Mouse (Mus musculus): ENCODE results near the gene Slc12a5. TPM values are rescaled to one million over a fixed set of nuclear protein-coding genes. Genes with fewer than 3 reads are reported as not detected.
A peak's percentile ranks its signal among the peaks of the same experiment; 100 is the strongest.

Gene Slc12a5
- total and polyA plus RNA-seq, 2 experiments from 2014 or later, result 83.5 to 368 TPM

- no peaks in the 10 kb centered on the region for H3K36me3 ChIP-seq (ENCODE audit: insufficient read depth, low read length)
- peaks cover 17% of the 10 kb centered on the region for H3K4me1 ChIP-seq (ENCODE audit: insufficient read depth, low read length)
- DNase-seq (ENCODE audit: low spot score), result peak; percentile 73
- peak; percentile 83 for TF ChIP-seq CTCF (IDR thresholded peaks at IDR 0.05)
- H3K4me3 ChIP-seq (ENCODE audit: low read depth, low read length), result peak overlapping the region; percentile 56
- peak overlapping the region; percentile 72 for H3K9ac ChIP-seq (replicated peaks; ENCODE audit: low read length, poor library complexity, severe bottlenecking)
- peak overlapping the region; percentile 81 for H3K27ac ChIP-seq (ENCODE audit: low read depth, low read length)
- 5% methylated on average over 17 of the region's 17 CpGs for WGBS
- no peaks in the 10 kb centered on the region for H3K9me3 ChIP-seq (ENCODE audit: low read length)
- 0 out of 2 replicates have a peak, but pooled peaks have one; percentile 24 for ATAC-seq (ENCODE audit: low FRiP score)
- no peaks in the 10 kb centered on the region for H3K27me3 ChIP-seq (ENCODE audit: insufficient read depth, low read length)
- peak overlapping the region; percentile 72 for H3K4me2 ChIP-seq (ENCODE audit: low read depth, low read length, poor library complexity, severe bottlenecking)
These were observed 1.0 kb downstream of the Slc12a5 start for GRCm38 (mm10) chr2:164961506-164962182.

DNA sequence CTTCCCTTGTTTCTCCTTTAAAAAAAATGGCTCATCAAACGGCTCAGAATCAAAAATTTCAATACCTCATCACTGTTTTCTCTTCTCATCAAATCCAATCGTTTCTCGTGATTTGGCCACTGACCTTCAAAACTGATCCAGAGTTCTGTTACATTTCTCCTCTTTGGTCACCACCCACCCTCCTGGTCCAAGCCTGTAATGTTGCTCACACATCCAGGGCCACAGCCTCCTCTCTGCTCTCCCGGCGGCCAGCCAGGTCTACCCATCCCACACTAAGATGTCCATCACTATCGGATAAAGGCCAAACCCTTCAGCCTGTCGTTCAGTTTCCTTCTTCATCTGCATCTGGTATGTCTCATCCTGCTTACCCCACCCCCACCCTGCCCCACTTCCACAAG is 1.6 kb downstream of the Slc12a5 start:
- no peak for ATAC-seq (ENCODE audit: low FRiP score)
- peak overlapping the region; percentile 56; the same call in 1 of the 2 replicates for H3K4me3 ChIP-seq (ENCODE audit: low read depth, low read length)
- H3K27me3 ChIP-seq (ENCODE audit: insufficient read depth, low read length), result no peaks in the 10 kb centered on the region
- H3K4me1 ChIP-seq (ENCODE audit: insufficient read depth, low read length), result peaks cover 20% of the 10 kb centered on the region
- H3K4me2 ChIP-seq (ENCODE audit: low read depth, low read length, poor library complexity, severe bottlenecking), result peak overlapping the region; percentile 72
- no peak for TF ChIP-seq CTCF (IDR thresholded peaks at IDR 0.05)
- H3K9me3 ChIP-seq (ENCODE audit: low read length), result no peaks in the 10 kb centered on the region
- DNase-seq (ENCODE audit: low spot score), result no peak
- H3K9ac ChIP-seq (replicated peaks; ENCODE audit: low read length, poor library complexity, severe bottlenecking), result no peak overlapping the region
- WGBS, result 46% methylated on average over 7 of the region's 7 CpGs
- H3K27ac ChIP-seq (ENCODE audit: low read depth, low read length), result peak overlapping the region; percentile 81; the same call in 1 of the 2 replicates
- no peaks in the 10 kb centered on the region for H3K36me3 ChIP-seq (ENCODE audit: insufficient read depth, low read length)

GRCm38 (mm10) chr2:164964242-164964894 is 3.8 kb downstream of the Slc12a5 start:
- 0 out of 2 replicates have a peak overlapping the region, but pooled peaks have one; percentile 5 for H3K4me3 ChIP-seq (ENCODE audit: low read depth, low read length)
- H3K4me2 ChIP-seq (ENCODE audit: low read depth, low read length, poor library complexity, severe bottlenecking), result peak overlapping the region; percentile 37
- WGBS, result 16% methylated on average over 9 of the region's 9 CpGs
- DNase-seq (ENCODE audit: low spot score) (peak; percentile 89), ATAC-seq (ENCODE audit: low FRiP score) (peak; percentile 61)
- no peak for TF ChIP-seq CTCF (IDR thresholded peaks at IDR 0.05)
- H3K27ac ChIP-seq (ENCODE audit: low read depth, low read length), result peak overlapping the region; percentile 82
- no peaks in the 10 kb centered on the region for H3K27me3 ChIP-seq (ENCODE audit: insufficient read depth, low read length)
- peaks cover 21% of the 10 kb centered on the region for H3K4me1 ChIP-seq (ENCODE audit: insufficient read depth, low read length)
- 0 out of 2 replicates have a peak overlapping the region, but pooled peaks have one; percentile 15 for H3K9ac ChIP-seq (replicated peaks; ENCODE audit: low read length, poor library complexity, severe bottlenecking)
- no peaks in the 10 kb centered on the region for H3K9me3 ChIP-seq (ENCODE audit: low read length)
- H3K36me3 ChIP-seq (ENCODE audit: insufficient read depth, low read length), result no peaks in the 10 kb centered on the region

DNA sequence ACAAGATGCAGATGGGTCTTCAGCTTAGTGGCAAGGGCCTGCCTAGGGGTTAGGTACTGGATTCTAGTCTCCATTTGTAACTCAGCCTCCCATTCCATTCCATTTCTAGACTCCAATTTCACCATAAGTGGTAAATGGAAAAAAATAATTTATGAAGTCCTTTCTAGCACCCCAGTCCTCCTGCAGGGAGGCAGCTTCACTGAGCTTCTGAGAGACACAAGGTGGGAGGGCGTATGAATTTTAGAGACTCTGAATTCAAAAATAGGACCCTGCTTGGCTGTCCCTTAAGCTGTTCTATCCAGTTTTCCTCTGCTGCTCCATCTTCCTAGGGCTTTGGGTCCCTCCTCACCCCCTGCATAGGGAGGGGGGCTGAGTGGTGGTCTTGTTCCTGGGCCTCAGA is 4.4 kb downstream of the Slc12a5 start:
- 67% methylated on average over 1 of the region's 1 CpGs for WGBS
- Histone ChIP-seq H3K27ac (ENCODE audit: low read depth, low read length) (peak overlapping the region; percentile 82), H3K36me3 (ENCODE audit: insufficient read depth, low read length) (no peaks in the 10 kb centered on the region), H3K9me3 (ENCODE audit: low read length) (no peaks in the 10 kb centered on the region), H3K4me1 (ENCODE audit: insufficient read depth, low read length) (peaks cover 21% of the 10 kb centered on the region), H3K27me3 (ENCODE audit: insufficient read depth, low read length) (no peaks in the 10 kb centered on the region), H3K4me3 (ENCODE audit: low read depth, low read length) (no peak overlapping the region), H3K4me2 (ENCODE audit: low read depth, low read length, poor library complexity, severe bottlenecking) (peak overlapping the region; percentile 37), H3K9ac (replicated peaks; ENCODE audit: low read length, poor library complexity, severe bottlenecking) (0 out of 2 replicates have a peak overlapping the region, but pooled peaks have one; percentile 15)
- ATAC-seq (ENCODE audit: low FRiP score) (no peak), DNase-seq (ENCODE audit: low spot score) (no peak)
- no peak for TF ChIP-seq CTCF (IDR thresholded peaks at IDR 0.05)

DNA sequence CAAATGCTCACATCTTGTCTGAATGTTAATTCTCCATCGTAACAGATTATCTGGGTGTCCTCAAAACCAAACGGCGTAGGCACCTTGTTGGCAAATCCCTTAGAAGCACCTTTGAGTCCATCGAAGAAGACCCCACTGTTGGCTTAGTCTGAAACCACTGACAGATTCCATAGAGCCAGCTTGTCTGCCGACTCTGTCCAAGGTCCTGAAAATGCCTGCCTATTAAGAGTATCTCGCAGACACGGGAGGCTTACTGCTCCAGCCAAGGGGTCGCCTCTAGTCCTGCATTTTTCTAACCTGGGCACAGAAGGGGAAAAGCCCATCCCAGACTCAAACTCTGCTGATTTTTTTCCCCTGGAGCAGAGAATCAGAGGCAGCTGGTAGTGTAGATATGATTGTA is 5.8 kb downstream of the Slc12a5 start:
- H3K9me3 ChIP-seq (ENCODE audit: low read length), result no peaks in the 10 kb centered on the region
- WGBS, result 26% methylated on average over 8 of the region's 8 CpGs
- ATAC-seq (ENCODE audit: low FRiP score) (no peak), DNase-seq (ENCODE audit: low spot score) (no peak)
- no peak overlapping the region for H3K9ac ChIP-seq (replicated peaks; ENCODE audit: low read length, poor library complexity, severe bottlenecking)
- H3K27me3 ChIP-seq (ENCODE audit: insufficient read depth, low read length), result no peaks in the 10 kb centered on the region
- peaks cover 24% of the 10 kb centered on the region for H3K4me1 ChIP-seq (ENCODE audit: insufficient read depth, low read length)
- no peaks in the 10 kb centered on the region for H3K36me3 ChIP-seq (ENCODE audit: insufficient read depth, low read length)
- H3K27ac ChIP-seq (ENCODE audit: low read depth, low read length), result no peak overlapping the region; the same call in 1 of the 2 replicates
- no peak overlapping the region for H3K4me3 ChIP-seq (ENCODE audit: low read depth, low read length)
- no peak for TF ChIP-seq CTCF (IDR thresholded peaks at IDR 0.05)
- H3K4me2 ChIP-seq (ENCODE audit: low read depth, low read length, poor library complexity, severe bottlenecking), result no peak overlapping the region

DNA sequence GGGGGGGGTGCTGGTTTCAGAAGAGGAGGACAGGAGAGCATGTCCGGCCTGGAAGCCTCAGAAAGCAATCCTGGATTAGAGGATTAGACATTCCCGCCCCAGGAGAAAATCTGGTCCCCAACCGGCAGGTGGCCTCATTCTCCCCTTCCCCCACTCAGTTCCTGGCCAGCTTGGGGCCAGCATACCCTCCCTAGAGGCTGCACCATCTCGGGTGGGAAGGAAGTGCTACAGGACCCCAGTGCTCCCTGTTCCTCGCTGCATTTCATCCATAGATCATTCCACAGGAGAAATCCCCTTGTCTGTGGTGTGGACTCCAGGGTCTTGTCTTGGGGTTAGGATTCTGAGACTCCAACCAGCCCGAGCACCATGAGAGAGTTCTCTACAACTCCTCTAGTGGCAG is 6.6 kb downstream of the Slc12a5 start:
- H3K9ac ChIP-seq (replicated peaks; ENCODE audit: low read length, poor library complexity, severe bottlenecking), result no peak overlapping the region
- 10% methylated on average over 6 of the region's 6 CpGs for WGBS

More for the DNA sequence above, 6.6 kb downstream of the Slc12a5 start:
- TF ChIP-seq CTCF (IDR thresholded peaks at IDR 0.05), result peak; percentile 5; the same call in 1 of the 2 replicates
- Histone ChIP-seq H3K27ac (ENCODE audit: low read depth, low read length) (peak overlapping the region; percentile 92), H3K9me3 (ENCODE audit: low read length) (no peaks in the 10 kb centered on the region), H3K36me3 (ENCODE audit: insufficient read depth, low read length) (no peaks in the 10 kb centered on the region), H3K4me3 (ENCODE audit: low read depth, low read length) (peak overlapping the region; percentile 78), H3K4me1 (ENCODE audit: insufficient read depth, low read length) (peaks cover 31% of the 10 kb centered on the region), H3K27me3 (ENCODE audit: insufficient read depth, low read length) (no peaks in the 10 kb centered on the region), H3K4me2 (ENCODE audit: low read depth, low read length, poor library complexity, severe bottlenecking) (peak overlapping the region; percentile 68)
- DNase-seq (ENCODE audit: low spot score), result no peak
- no peak for ATAC-seq (ENCODE audit: low FRiP score)

Measured in midbrain, postnatal 0 days (tissue).